Mouse (Mus musculus): Measurements from ENCODE around the gene Bod1l. TPM values are rescaled to one million over a fixed set of nuclear protein-coding genes. Genes with fewer than 3 reads are reported as not detected.

Bod1l gene
- polyA plus RNA-seq, 1 experiment from 2014 or later: 13.9 TPM

GRCm38 (mm10) chr5:41744898-41745780, 99.0 kb downstream of the Bod1l start:
- H3K27ac ChIP-seq: no peak overlapping the region
- H3K9me3 ChIP-seq: no peaks in the 10 kb centered on the region
- peaks cover 87% of the 10 kb centered on the region for H3K27me3 ChIP-seq (ENCODE audit: insufficient read depth, poor library complexity, severe bottlenecking)
- no peaks in the 10 kb centered on the region for H3K36me3 ChIP-seq
- H3K4me3 ChIP-seq: no peak overlapping the region
- 3% methylated on average over 12 of the region's 15 CpGs for WGBS
- no peaks in the 10 kb centered on the region for H3K4me1 ChIP-seq
- DNase-seq (ENCODE audit: low spot score): no peak

GRCm38 (mm10) chr5:41744234-41744633, 99.9 kb downstream of the Bod1l start:
- no peaks in the 10 kb centered on the region for H3K9me3 ChIP-seq
- DNase-seq (ENCODE audit: low spot score): no peak
- H3K27me3 ChIP-seq (ENCODE audit: insufficient read depth, poor library complexity, severe bottlenecking): peaks cover 78% of the 10 kb centered on the region
- no peak overlapping the region for H3K27ac ChIP-seq
- WGBS: 6% methylated on average over 7 of the region's 7 CpGs
- no peak overlapping the region for H3K4me3 ChIP-seq
- no peaks in the 10 kb centered on the region for H3K4me1 ChIP-seq
- no peaks in the 10 kb centered on the region for H3K36me3 ChIP-seq

GRCm38 (mm10) chr5:41738817-41739216, 105.3 kb downstream of the Bod1l start:
- Histone ChIP-seq H3K4me1 (no peaks in the 10 kb centered on the region), H3K9me3 (no peaks in the 10 kb centered on the region), H3K27ac (no peak overlapping the region), H3K4me3 (no peak overlapping the region), H3K36me3 (no peaks in the 10 kb centered on the region), H3K27me3 (ENCODE audit: insufficient read depth, poor library complexity, severe bottlenecking) (peaks cover 24% of the 10 kb centered on the region)
- no peak for DNase-seq (ENCODE audit: low spot score)
- whole genome bisulfite sequencing: 65% methylated on average over 6 of the region's 6 CpGs

Small RNA genes within 50 kb of the gene (microRNA-seq; reads per million reads assigned to microRNA genes)
- not detected for gene Mir6414

Other genes with a start within 250 kb of the Bod1l start
- 36.1 and 48.1 TPM in 2 replicates for gene Rab28, start 136.2 kb downstream of the Bod1l start, polyA plus RNA-seq (2016; fragmentation: Nextera tagmentation; extraction: Ambion mirVana)
- 0.48 and 2.7 TPM in 2 replicates for gene Nkx3-2, start 79.8 kb downstream of the Bod1l start, polyA plus RNA-seq (2016; fragmentation: Nextera tagmentation; extraction: Ambion mirVana)
- not detected in 2 replicates for gene Gm16223, start 223.6 kb upstream of the Bod1l start, polyA plus RNA-seq (2016; fragmentation: Nextera tagmentation; extraction: Ambion mirVana)